Mouse (Mus musculus): Measurements from ENCODE around the gene Tatdn3. TPM values are rescaled to one million over a fixed set of nuclear protein-coding genes. Genes with fewer than 3 reads are reported as not detected.

Tatdn3 gene
- 2.2 and 2.6 TPM in 2 replicates for polyA plus RNA-seq (2012; rRNA removed)

DNA sequence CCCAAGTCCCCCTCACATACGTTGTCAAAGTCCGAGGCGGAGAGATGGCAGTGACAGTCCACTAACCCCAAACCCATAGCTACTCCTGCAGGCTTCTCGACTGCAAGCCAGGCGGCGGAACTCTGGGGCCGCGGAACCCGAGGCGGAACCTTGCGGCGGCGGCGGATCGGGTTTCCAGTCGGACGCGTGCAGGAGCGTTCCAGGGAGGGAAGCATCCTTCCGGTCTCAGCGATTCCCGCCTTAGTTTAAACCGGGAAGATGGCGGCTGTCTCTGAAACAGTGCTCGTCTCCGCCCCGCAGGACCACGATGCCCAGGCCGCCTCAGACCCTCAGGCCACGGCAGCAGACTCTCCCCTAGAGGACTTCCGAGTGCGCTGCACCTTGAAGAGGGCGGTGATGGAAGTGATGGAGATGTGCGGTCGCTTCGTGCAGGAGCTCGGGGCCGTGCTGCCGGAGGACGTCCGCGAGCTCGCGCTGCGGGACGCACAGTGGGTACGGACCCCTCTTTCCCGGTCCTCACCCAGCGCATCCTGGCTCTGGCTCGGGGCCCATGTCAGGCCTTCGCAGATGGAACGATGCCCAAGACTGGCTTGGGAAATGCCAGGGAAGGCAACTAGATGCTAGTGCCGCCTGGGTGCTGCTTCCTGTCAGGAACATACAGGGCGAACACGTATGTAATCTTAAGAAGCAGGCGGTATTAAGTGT, at the start of gene Tatdn3, which contains the start of gene Nsl1:
Gene Tatdn3, minus strand, starts transcription at position 152 of the 705 bp plus-strand sequence.
Gene Nsl1, plus strand, starts transcription at position 232 of the 705 bp plus-strand sequence.
- TF ChIP-seq CTCF (IDR thresholded peaks at IDR 0.05; ENCODE audit: extremely low read depth, insufficient read depth, insufficient read length, insufficient replicate concordance) (no peak), POLR2A (IDR thresholded peaks at IDR 0.05; ENCODE audit: low read depth, low read length) (no peak)
- DNase-seq (ENCODE audit: low read depth in 1 of 2, low spot score in 2 of 2) = peak; percentile 68 to 83
- peaks cover 5% of the 10 kb centered on the region; the same call in 1 of the 2 replicates for H3K4me1 ChIP-seq (ENCODE audit: control insufficient read depth, insufficient read depth, insufficient read length)
- under 1% methylated on average over 56 of the region's 56 CpGs for WGBS
- no peak within 1 kb of the TSS; the same call in 1 of the 2 replicates for H3K27ac ChIP-seq (ENCODE audit: insufficient read depth, low read length)
- peaks cover 2% of the 10 kb centered on the region; the same call in 1 of the 2 replicates for H3K36me3 ChIP-seq (ENCODE audit: control insufficient read depth, insufficient read depth, low read length)
- no peaks in the 10 kb centered on the region for H3K27me3 ChIP-seq (ENCODE audit: control insufficient read depth, insufficient read depth, low read length)
- peak within 1 kb of the TSS; percentile 73 for H3K4me3 ChIP-seq (ENCODE audit: extremely low read depth, insufficient read depth, insufficient read length)

DNA sequence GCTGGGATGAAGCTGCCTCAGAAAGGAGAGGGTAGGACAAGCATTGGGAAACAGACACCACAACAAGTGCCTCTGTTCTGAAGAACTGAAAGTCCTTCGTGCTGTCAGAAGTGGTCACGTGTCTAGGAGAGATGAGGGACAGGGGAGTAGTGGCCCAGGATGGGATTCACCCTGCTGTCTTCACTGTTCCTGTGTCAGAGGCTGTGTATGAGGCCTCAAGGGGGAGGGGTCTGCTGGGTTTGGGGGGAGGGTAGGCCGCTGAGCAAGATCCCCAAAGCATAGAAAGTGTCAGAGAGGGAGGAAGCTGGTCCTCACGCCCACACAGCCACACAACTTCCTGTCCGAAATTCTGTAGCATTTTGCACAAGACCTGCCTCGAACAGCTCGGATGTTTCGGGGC, 48.4 kb upstream of the Tatdn3 start:
- Histone ChIP-seq H3K36me3 (ENCODE audit: control insufficient read depth, insufficient read depth, low read length) (no peaks in the 10 kb centered on the region), H3K4me3 (ENCODE audit: extremely low read depth, insufficient read depth, insufficient read length) (no peak overlapping the region), H3K4me1 (ENCODE audit: control insufficient read depth, insufficient read depth, insufficient read length) (peaks cover 16% of the 10 kb centered on the region; the same call in 1 of the 2 replicates), H3K27ac (ENCODE audit: insufficient read depth, low read length) (peak overlapping the region; percentile 53; the same call in 1 of the 2 replicates), H3K27me3 (ENCODE audit: control insufficient read depth, insufficient read depth, low read length) (no peaks in the 10 kb centered on the region)
- no peak for DNase-seq (ENCODE audit: low read depth in 1 of 2, low spot score in 2 of 2)
- WGBS = 4% methylated on average over 8 of the region's 8 CpGs
- no peak for TF ChIP-seq CTCF (IDR thresholded peaks at IDR 0.05; ENCODE audit: extremely low read depth, insufficient read depth, insufficient read length, insufficient replicate concordance)
- TF ChIP-seq POLR2A (IDR thresholded peaks at IDR 0.05; ENCODE audit: low read depth, low read length) = no peak

DNA sequence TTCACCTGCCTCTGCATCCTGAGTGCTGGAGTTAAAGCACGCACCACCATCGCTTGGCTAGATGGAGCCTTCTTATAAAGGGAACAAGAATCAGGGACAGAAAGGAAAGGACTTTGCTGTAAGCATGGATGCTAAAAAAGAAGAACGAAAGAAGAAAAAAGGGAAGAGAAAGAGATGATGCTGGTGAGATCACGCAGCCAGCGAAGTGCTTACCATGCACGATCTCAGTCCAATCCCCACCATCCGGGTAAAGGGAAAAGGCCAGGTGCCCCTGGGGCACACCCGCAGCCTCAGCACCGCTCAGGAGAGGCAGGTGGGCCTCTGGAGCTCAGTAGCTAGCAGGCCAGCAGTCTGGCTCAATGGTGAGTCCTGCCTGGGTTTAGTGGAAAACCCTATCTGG, 47.2 kb upstream of the Tatdn3 start:
- Histone ChIP-seq H3K36me3 (ENCODE audit: control insufficient read depth, insufficient read depth, low read length) (no peaks in the 10 kb centered on the region), H3K27ac (ENCODE audit: insufficient read depth, low read length) (no peak overlapping the region), H3K4me1 (ENCODE audit: control insufficient read depth, insufficient read depth, insufficient read length) (peaks cover 16% of the 10 kb centered on the region; the same call in 1 of the 2 replicates), H3K4me3 (ENCODE audit: extremely low read depth, insufficient read depth, insufficient read length) (no peak overlapping the region), H3K27me3 (ENCODE audit: control insufficient read depth, insufficient read depth, low read length) (no peaks in the 10 kb centered on the region)
- TF ChIP-seq POLR2A (IDR thresholded peaks at IDR 0.05; ENCODE audit: low read depth, low read length) = no peak
- TF ChIP-seq CTCF (IDR thresholded peaks at IDR 0.05; ENCODE audit: extremely low read depth, insufficient read depth, insufficient read length, insufficient replicate concordance) = no peak
- DNase-seq (ENCODE audit: low read depth in 1 of 2, low spot score in 2 of 2) = no peak
- WGBS = 77% methylated on average over 9 of the region's 9 CpGs

DNA sequence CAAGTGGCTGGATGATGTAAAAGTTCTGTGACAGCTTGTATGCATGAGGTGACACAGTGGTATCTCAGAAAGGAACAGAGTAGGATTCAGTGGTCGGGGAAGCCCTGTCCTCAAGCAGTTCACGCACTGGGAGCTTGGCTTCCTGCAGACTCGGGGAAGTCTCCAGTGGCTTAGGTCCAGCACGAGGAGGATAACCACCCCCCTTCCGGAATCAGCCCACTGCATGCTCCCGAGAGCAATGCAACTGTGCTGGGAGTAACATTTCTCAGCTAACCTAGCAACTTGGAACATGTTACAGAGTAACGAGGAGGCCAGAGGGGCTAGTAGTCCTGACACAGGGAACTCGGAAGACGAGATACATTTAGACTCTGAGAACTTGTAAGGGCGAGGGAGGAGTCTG, 44.6 kb upstream of the Tatdn3 start:
- Histone ChIP-seq H3K36me3 (ENCODE audit: control insufficient read depth, insufficient read depth, low read length) (no peaks in the 10 kb centered on the region), H3K27ac (ENCODE audit: insufficient read depth, low read length) (no peak overlapping the region), H3K27me3 (ENCODE audit: control insufficient read depth, insufficient read depth, low read length) (no peaks in the 10 kb centered on the region), H3K4me3 (ENCODE audit: extremely low read depth, insufficient read depth, insufficient read length) (no peak overlapping the region), H3K4me1 (ENCODE audit: control insufficient read depth, insufficient read depth, insufficient read length) (peaks cover 16% of the 10 kb centered on the region; the same call in 1 of the 2 replicates)
- 69% methylated on average over 10 of the region's 10 CpGs for WGBS
- no peak for DNase-seq (ENCODE audit: low read depth in 1 of 2, low spot score in 2 of 2)
- no peak for TF ChIP-seq CTCF (IDR thresholded peaks at IDR 0.05; ENCODE audit: extremely low read depth, insufficient read depth, insufficient read length, insufficient replicate concordance)

DNA sequence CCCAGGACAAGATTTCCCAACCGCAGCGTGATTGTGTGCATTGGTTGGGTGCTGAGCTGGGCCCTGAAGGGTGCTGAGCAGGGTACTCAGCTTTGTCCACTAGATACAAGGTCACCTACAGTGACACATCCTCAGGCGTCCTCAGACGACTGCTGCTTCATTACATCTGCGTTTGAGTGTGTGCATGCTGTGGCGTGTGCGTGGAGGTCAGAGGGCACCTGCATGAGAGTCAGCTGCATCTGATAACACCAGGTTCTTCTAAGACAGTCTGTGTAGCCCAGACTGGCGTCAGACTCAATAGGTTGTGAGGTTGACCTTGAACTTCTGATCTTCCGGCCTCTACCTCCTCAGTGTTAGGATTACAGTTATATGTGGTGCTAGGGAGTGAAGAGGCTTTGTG, 42.5 kb upstream of the Tatdn3 start:
- WGBS = 88% methylated on average over 9 of the region's 9 CpGs
- no peak for DNase-seq (ENCODE audit: low read depth in 1 of 2, low spot score in 2 of 2)

DNA sequence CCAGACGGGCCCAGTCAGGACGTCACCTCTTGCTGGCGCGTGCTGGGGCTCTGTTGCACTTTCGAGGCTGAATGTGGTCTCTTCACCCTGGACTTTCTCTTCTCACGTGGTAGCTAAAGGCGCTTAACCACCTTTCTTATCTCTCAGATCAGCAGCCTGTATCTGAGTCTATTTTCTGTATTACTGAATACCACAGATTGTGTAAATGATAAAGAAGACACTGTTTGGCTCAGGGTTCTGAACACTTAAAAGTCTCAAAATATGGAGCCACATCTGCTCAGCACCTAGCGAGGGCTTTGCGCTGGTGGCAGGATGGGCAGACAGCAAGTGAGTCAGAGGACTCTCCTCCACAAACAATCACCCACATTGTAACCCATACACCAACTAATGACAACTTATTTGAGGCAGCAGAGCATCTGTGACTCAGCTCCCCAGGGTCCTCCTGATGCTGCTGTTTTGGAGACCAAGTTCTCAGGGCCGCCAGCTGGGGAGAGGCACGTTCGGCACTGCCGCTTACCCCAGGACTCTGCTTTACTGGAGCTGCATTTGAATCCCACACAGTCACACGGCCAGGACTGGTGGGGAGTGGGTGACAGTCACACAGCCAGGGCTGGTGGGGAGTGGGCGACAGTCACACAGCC, 40.1 kb upstream of the Tatdn3 start:
- Histone ChIP-seq H3K27me3 (ENCODE audit: control insufficient read depth, insufficient read depth, low read length) (peaks cover 6% of the 10 kb centered on the region), H3K27ac (ENCODE audit: insufficient read depth, low read length) (no peak overlapping the region), H3K36me3 (ENCODE audit: control insufficient read depth, insufficient read depth, low read length) (no peaks in the 10 kb centered on the region), H3K4me3 (ENCODE audit: extremely low read depth, insufficient read depth, insufficient read length) (no peak overlapping the region), H3K4me1 (ENCODE audit: control insufficient read depth, insufficient read depth, insufficient read length) (peaks cover 7% of the 10 kb centered on the region)
- no peak for TF ChIP-seq POLR2A (IDR thresholded peaks at IDR 0.05; ENCODE audit: low read depth, low read length)
- no peak for TF ChIP-seq CTCF (IDR thresholded peaks at IDR 0.05; ENCODE audit: extremely low read depth, insufficient read depth, insufficient read length, insufficient replicate concordance)
- no peak for DNase-seq (ENCODE audit: low read depth in 1 of 2, low spot score in 2 of 2)
- 66% methylated on average over 15 of the region's 15 CpGs for WGBS

More for the DNA sequence above, 42.5 kb upstream of the Tatdn3 start:
- no peak for TF ChIP-seq POLR2A (IDR thresholded peaks at IDR 0.05; ENCODE audit: low read depth, low read length)
- TF ChIP-seq CTCF (IDR thresholded peaks at IDR 0.05; ENCODE audit: extremely low read depth, insufficient read depth, insufficient read length, insufficient replicate concordance) = no peak
- Histone ChIP-seq H3K4me3 (ENCODE audit: extremely low read depth, insufficient read depth, insufficient read length) (no peak overlapping the region), H3K27me3 (ENCODE audit: control insufficient read depth, insufficient read depth, low read length) (no peaks in the 10 kb centered on the region), H3K4me1 (ENCODE audit: control insufficient read depth, insufficient read depth, insufficient read length) (peaks cover 3% of the 10 kb centered on the region; the same call in 1 of the 2 replicates), H3K27ac (ENCODE audit: insufficient read depth, low read length) (no peak overlapping the region), H3K36me3 (ENCODE audit: control insufficient read depth, insufficient read depth, low read length) (no peaks in the 10 kb centered on the region)

Data from spleen, adult 2 months (tissue).